Mouse (Mus musculus): ENCODE results near the gene Grin2d. TPM values are rescaled to one million over a fixed set of nuclear protein-coding genes. Genes with fewer than 3 reads are reported as not detected.

Gene Grin2d
- polyA plus RNA-seq, 1 experiment: 2.5 TPM

DNA sequence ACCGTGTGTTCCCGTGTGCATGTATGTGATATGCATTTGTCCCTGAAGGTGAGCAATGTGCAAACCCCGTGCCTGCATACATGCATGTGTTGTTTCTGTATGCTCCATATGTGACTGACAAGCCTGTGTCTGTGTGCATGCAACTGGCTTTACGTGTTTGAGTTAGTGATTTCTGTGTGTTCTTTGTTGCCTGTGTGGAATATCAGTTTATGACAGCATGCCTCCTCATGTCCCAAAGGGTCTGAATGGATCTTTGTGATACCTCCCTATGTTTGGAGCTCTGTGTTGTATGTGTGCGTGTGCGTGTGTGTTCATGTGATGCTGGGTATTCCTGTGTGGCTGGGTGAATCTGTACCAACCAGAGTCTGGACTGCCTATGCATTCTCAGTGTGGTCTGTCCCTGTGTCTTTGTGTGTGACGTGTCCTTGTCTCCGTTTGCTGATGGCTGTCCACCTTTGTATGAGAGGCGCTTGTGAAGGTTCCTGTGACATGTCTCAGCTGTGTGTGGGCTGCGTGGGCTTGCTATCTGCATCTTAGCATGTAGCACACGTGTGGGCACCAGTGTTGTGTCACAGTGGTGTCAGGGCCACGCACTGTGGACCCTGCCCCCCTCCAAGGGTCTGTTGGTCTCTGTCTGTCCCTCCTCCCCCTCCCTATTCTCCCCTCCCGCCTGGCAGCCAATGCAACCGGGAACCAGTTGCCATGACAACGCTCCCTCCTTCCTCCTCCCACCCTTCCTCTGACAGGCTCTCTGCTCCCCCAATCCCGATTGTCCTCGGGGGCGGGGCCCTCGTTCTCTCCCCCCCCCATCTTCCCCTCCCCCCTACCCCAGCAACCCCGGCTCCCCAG lies 93.4 kb downstream of the Grin2d start, which contains the start of gene Sult2b1:
Sult2b1 (minus strand) TSS at position 146 of the 849 bp plus-strand sequence.
- DNase-seq: no peak
- WGBS: 28% methylated on average over 20 of the region's 20 CpGs
- TF ChIP-seq CTCF (IDR thresholded peaks at IDR 0.05; ENCODE audit: insufficient read depth, low read length): no peak
- no peak for TF ChIP-seq POLR2A (IDR thresholded peaks at IDR 0.05; ENCODE audit: borderline replicate concordance, extremely low read depth, low read depth, low read length)
- H3K4me1 ChIP-seq (ENCODE audit: control insufficient read depth, insufficient read depth, low read length): no peaks in the 10 kb centered on the region
- peak within 1 kb of the TSS; percentile 74 for H3K4me3 ChIP-seq (replicated peaks; ENCODE audit: extremely low read depth, low read depth, low read length)

- H3K4me1 ChIP-seq (ENCODE audit: control insufficient read depth, insufficient read depth, low read length): no peaks in the 10 kb centered on the region
- WGBS: under 1% methylated on average over 38 of the region's 38 CpGs
- TF ChIP-seq CTCF (IDR thresholded peaks at IDR 0.05; ENCODE audit: insufficient read depth, low read length): no peak
- no peak for TF ChIP-seq POLR2A (IDR thresholded peaks at IDR 0.05; ENCODE audit: borderline replicate concordance, extremely low read depth, low read depth, low read length)
- H3K4me3 ChIP-seq (replicated peaks; ENCODE audit: extremely low read depth, low read depth, low read length): peak within 1 kb of the TSS; percentile 74
- peak; percentile 63 for DNase-seq
Measured at GRCm38 (mm10) chr7:45783511-45784091, 94.6 kb downstream of the Grin2d start, which contains the start of gene Lmtk3. TSS of gene Lmtk3 (plus strand) at chr7:45783738.

- TF ChIP-seq CTCF (IDR thresholded peaks at IDR 0.05; ENCODE audit: insufficient read depth, low read length) (no peak), POLR2A (IDR thresholded peaks at IDR 0.05; ENCODE audit: borderline replicate concordance, extremely low read depth, low read depth, low read length) (no peak)
- no peak for DNase-seq
- H3K4me1 ChIP-seq (ENCODE audit: control insufficient read depth, insufficient read depth, low read length): no peaks in the 10 kb centered on the region
- 50% methylated on average over 4 of the region's 4 CpGs for WGBS
- no peak overlapping the region for H3K4me3 ChIP-seq (replicated peaks; ENCODE audit: extremely low read depth, low read depth, low read length)
Measured at GRCm38 (mm10) chr7:45782271-45782670, 95.9 kb downstream of the Grin2d start.

Other genes with a start within 250 kb of the Grin2d start
- gene Mamstr, start 238.4 kb downstream of the Grin2d start, polyA plus RNA-seq (2012; rRNA removed): 8.6 and 13.2 TPM in 2 replicates
- gene Fut2, start 212.0 kb downstream of the Grin2d start, polyA plus RNA-seq (2012; rRNA removed): 1.0 and 4.1 TPM in 2 replicates
- 5.5 and 7.7 TPM in 2 replicates for gene Ntn5, start 194.4 kb downstream of the Grin2d start, polyA plus RNA-seq (2012; rRNA removed)
- gene Sec1, start 184.0 kb downstream of the Grin2d start, polyA plus RNA-seq (2012; rRNA removed): 3.7 and 4.5 TPM in 2 replicates
- gene Car11, start 178.5 kb downstream of the Grin2d start, polyA plus RNA-seq (2012; rRNA removed): 5.1 and 6.2 TPM in 2 replicates
- gene Dbp, start 173.3 kb downstream of the Grin2d start, polyA plus RNA-seq (2012; rRNA removed): 43.1 and 133 TPM in 2 replicates
- gene Rpl18, start 162.9 kb downstream of the Grin2d start, polyA plus RNA-seq (2012; rRNA removed): 1,119 and 1,194 TPM in 2 replicates
- gene Sphk2, start 160.4 kb downstream of the Grin2d start, polyA plus RNA-seq (2012; rRNA removed): 59.7 and 62.4 TPM in 2 replicates
- 12.2 and 15.0 TPM in 2 replicates for gene Fam83e, start 157.2 kb downstream of the Grin2d start, polyA plus RNA-seq (2012; rRNA removed)
- gene Spaca4, start 152.6 kb downstream of the Grin2d start, polyA plus RNA-seq (2012; rRNA removed): not detected in 2 replicates
- 0.70 and 1.5 TPM in 2 replicates for gene Lmtk3, start 94.6 kb downstream of the Grin2d start, polyA plus RNA-seq (2012; rRNA removed)
- gene Sult2b1, start 93.7 kb downstream of the Grin2d start, polyA plus RNA-seq (2012; rRNA removed): 5.5 and 19.3 TPM in 2 replicates
- gene Cyth2, start 63.8 kb downstream of the Grin2d start, polyA plus RNA-seq (2012; rRNA removed): 42.6 and 57.7 TPM in 2 replicates
- gene Kcnj14, start 53.6 kb downstream of the Grin2d start, polyA plus RNA-seq (2012; rRNA removed): 0.43 and 0.49 TPM in 2 replicates
- gene Grwd1, start 47.4 kb downstream of the Grin2d start, polyA plus RNA-seq (2012; rRNA removed): 7.9 and 11.8 TPM in 2 replicates
- gene Kdelr1, start 5.6 kb downstream of the Grin2d start, polyA plus RNA-seq (2012; rRNA removed): 178 and 208 TPM in 2 replicates
- not detected in 2 replicates for gene Syngr4, start 18.3 kb upstream of the Grin2d start, polyA plus RNA-seq (2012; rRNA removed)
- gene Tmem143, start 18.6 kb upstream of the Grin2d start, polyA plus RNA-seq (2012; rRNA removed): 35.5 and 41.9 TPM in 2 replicates
- 210 and 228 TPM in 2 replicates for gene Emp3, start 43.0 kb upstream of the Grin2d start, polyA plus RNA-seq (2012; rRNA removed)
- gene Ccdc114, start 45.7 kb upstream of the Grin2d start, polyA plus RNA-seq (2012; rRNA removed): 10.3 and 12.3 TPM in 2 replicates
- gene Abcc6, start 151.9 kb upstream of the Grin2d start, polyA plus RNA-seq (2012; rRNA removed): 1.5 TPM in 2 replicates
- gene Nomo1, start 155.3 kb upstream of the Grin2d start, polyA plus RNA-seq (2012; rRNA removed): 27.8 and 34.0 TPM in 2 replicates
- 4.9 and 5.3 TPM in 2 replicates for gene Kcnj11, start 222.4 kb upstream of the Grin2d start, polyA plus RNA-seq (2012; rRNA removed)